Mouse (Mus musculus): Measurements from ENCODE around the gene Nagk. TPM values are rescaled to one million over a fixed set of nuclear protein-coding genes. Genes with fewer than 3 reads are reported as not detected.

Nagk gene
- total and polyA plus RNA-seq, 2 experiments from 2014 or later: 50.9 to 70.9 TPM

- Histone ChIP-seq H3K36me3 (replicated peaks; ENCODE audit: control insufficient read depth, insufficient read depth, low read length) (peaks cover 55% of the 10 kb centered on the region), H3K27ac (ENCODE audit: low read depth) (no peak overlapping the region), H3K27me3 (ENCODE audit: control insufficient read depth, insufficient read depth, low read length) (no peaks in the 10 kb centered on the region), H3K4me3 (ENCODE audit: low read depth, low read length) (no peak overlapping the region), H3K9me3 (replicated peaks; ENCODE audit: control insufficient read depth, low read length) (no peaks in the 10 kb centered on the region), H3K4me1 (ENCODE audit: control insufficient read depth, insufficient read depth) (no peaks in the 10 kb centered on the region), H3K9ac (replicated peaks; ENCODE audit: low read depth, low read length) (no peak overlapping the region), H3K4me2 (ENCODE audit: low read depth, low read length) (no peak overlapping the region)
- no peak for DNase-seq (ENCODE audit: low spot score)
- ATAC-seq (ENCODE audit: insufficient read depth, low read depth): no peak
- 89% methylated on average over 3 of the region's 3 CpGs for WGBS
- TF ChIP-seq EP300 (IDR thresholded peaks at IDR 0.05; ENCODE audit: low read depth) (no peak), CTCF (IDR thresholded peaks at IDR 0.05; ENCODE audit: low read depth) (no peak)
These were observed 8.1 kb downstream of the Nagk start for GRCm38 (mm10) chr6:83802846-83803245.

DNA sequence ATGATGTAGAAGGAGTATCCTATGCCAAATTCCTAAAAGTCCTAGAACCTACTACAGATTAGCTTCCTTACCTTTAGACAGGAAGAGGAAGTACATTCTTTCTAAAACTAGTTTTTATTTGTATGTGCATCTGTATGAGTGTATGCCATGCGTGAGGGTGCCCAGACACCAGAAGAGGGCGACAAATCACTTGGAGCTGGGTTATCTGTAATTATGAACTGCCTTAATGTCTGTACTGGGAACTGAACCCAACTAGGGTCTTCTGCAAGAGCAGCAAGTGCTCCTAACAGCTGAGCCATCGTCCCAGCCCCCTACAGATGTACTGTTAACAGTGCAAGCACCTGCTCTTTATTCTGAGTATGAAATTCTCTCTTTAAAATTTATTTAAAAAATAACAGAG lies 21.0 kb downstream of the Nagk start:
- TF ChIP-seq EP300 (IDR thresholded peaks at IDR 0.05; ENCODE audit: low read depth): no peak
- Histone ChIP-seq H3K9me3 (replicated peaks; ENCODE audit: control insufficient read depth, low read length) (peaks cover 3% of the 10 kb centered on the region; the same call in 1 of the 2 replicates), H3K4me3 (ENCODE audit: low read depth, low read length) (no peak overlapping the region), H3K4me1 (ENCODE audit: control insufficient read depth, insufficient read depth) (no peaks in the 10 kb centered on the region), H3K4me2 (ENCODE audit: low read depth, low read length) (no peak overlapping the region), H3K36me3 (replicated peaks; ENCODE audit: control insufficient read depth, insufficient read depth, low read length) (peaks cover 25% of the 10 kb centered on the region), H3K27me3 (ENCODE audit: control insufficient read depth, insufficient read depth, low read length) (no peaks in the 10 kb centered on the region), H3K27ac (ENCODE audit: low read depth) (no peak overlapping the region), H3K9ac (replicated peaks; ENCODE audit: low read depth, low read length) (no peak overlapping the region)
- ATAC-seq (ENCODE audit: insufficient read depth, low read depth) (no peak), DNase-seq (ENCODE audit: low spot score) (no peak)
- WGBS: 95% methylated on average over 3 of the region's 3 CpGs

DNA sequence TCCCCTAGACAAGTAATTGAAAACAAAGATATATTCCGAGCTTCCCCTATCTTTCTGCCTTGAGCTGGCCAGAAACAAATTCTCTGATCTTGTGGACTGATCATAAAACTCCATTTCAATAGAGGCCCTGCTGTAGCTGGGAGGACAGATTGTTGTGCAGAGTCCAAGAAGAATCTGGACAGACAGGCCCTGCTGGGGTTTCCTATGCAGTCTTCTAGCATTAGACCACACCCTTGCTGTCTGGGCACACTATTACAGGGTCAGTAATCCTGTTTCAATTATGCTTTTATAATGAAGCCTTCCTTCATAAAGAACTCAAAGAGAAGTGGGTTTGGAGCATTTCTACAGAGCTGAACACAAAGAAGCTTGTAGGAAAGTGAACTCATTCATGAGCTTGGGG lies 24.2 kb downstream of the Nagk start:
- Histone ChIP-seq H3K27me3 (ENCODE audit: control insufficient read depth, insufficient read depth, low read length) (no peaks in the 10 kb centered on the region), H3K9me3 (replicated peaks; ENCODE audit: control insufficient read depth, low read length) (peaks cover 3% of the 10 kb centered on the region; the same call in 1 of the 2 replicates), H3K9ac (replicated peaks; ENCODE audit: low read depth, low read length) (no peak overlapping the region), H3K4me1 (ENCODE audit: control insufficient read depth, insufficient read depth) (no peaks in the 10 kb centered on the region), H3K36me3 (replicated peaks; ENCODE audit: control insufficient read depth, insufficient read depth, low read length) (peaks cover 10% of the 10 kb centered on the region), H3K4me3 (ENCODE audit: low read depth, low read length) (no peak overlapping the region), H3K27ac (ENCODE audit: low read depth) (no peak overlapping the region), H3K4me2 (ENCODE audit: low read depth, low read length) (no peak overlapping the region)
- 86% methylated on average over 1 of the region's 1 CpGs for WGBS
- DNase-seq (ENCODE audit: low spot score) (no peak), ATAC-seq (ENCODE audit: insufficient read depth, low read depth) (no peak)
- TF ChIP-seq EP300 (IDR thresholded peaks at IDR 0.05; ENCODE audit: low read depth) (no peak), CTCF (IDR thresholded peaks at IDR 0.05; ENCODE audit: low read depth) (no peak)

DNA sequence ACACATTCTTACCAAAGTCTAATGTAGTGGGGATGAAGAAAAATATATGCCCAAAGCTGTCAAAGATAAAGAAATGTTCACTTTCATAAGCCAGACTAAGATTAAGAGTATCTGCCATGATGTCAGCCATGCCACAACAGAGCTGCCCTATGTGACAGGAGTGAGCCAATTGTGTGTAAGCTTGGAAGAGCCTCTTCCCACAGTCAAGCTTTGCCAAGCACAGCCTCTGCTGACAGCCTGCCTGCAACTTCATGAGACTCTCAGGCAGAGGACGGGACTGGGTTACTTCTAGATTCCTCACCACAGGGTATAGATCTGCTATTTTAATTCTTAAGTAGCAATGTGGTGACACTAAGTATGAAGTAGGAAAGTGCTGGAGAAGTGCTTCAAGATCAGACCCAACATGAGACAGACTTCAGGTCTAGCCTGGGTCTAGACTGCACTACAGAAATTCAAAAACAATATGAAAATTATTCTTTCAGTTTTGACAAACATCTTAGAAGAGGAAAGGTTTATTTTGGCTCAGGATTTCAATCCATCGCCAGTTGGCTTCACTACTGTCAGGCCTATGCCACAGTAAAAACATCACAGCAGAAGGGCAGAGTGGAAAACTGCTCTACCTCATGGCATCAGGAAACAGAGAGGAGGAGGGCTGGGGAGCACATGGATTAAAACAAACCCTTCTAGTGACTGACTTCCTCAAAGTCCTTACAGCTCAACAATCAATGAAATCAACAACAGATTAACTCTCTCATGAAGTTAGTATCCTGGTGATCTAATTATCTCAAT lies 26.1 kb downstream of the Nagk start:
- H3K9ac ChIP-seq (replicated peaks; ENCODE audit: low read depth, low read length): no peak overlapping the region
- peaks cover 3% of the 10 kb centered on the region; the same call in 1 of the 2 replicates for H3K36me3 ChIP-seq (replicated peaks; ENCODE audit: control insufficient read depth, insufficient read depth, low read length)
- peaks cover 3% of the 10 kb centered on the region; the same call in 1 of the 2 replicates for H3K9me3 ChIP-seq (replicated peaks; ENCODE audit: control insufficient read depth, low read length)
- H3K4me1 ChIP-seq (ENCODE audit: control insufficient read depth, insufficient read depth): no peaks in the 10 kb centered on the region
- TF ChIP-seq EP300 (IDR thresholded peaks at IDR 0.05; ENCODE audit: low read depth) (no peak), CTCF (IDR thresholded peaks at IDR 0.05; ENCODE audit: low read depth) (no peak)
- WGBS: 56% methylated on average over 2 of the region's 2 CpGs
- DNase-seq (ENCODE audit: low spot score) (no peak), ATAC-seq (ENCODE audit: insufficient read depth, low read depth) (no peak)
- no peaks in the 10 kb centered on the region for H3K27me3 ChIP-seq (ENCODE audit: control insufficient read depth, insufficient read depth, low read length)
- no peak overlapping the region for H3K27ac ChIP-seq (ENCODE audit: low read depth)
- H3K4me2 ChIP-seq (ENCODE audit: low read depth, low read length): no peak overlapping the region
- H3K4me3 ChIP-seq (ENCODE audit: low read depth, low read length): no peak overlapping the region

- H3K27ac ChIP-seq (ENCODE audit: low read depth): no peak overlapping the region
- H3K9me3 ChIP-seq (replicated peaks; ENCODE audit: control insufficient read depth, low read length): peaks cover 2% of the 10 kb centered on the region; the same call in 1 of the 2 replicates
- no peaks in the 10 kb centered on the region; the same call in 1 of the 2 replicates for H3K36me3 ChIP-seq (replicated peaks; ENCODE audit: control insufficient read depth, insufficient read depth, low read length)
- TF ChIP-seq CTCF (IDR thresholded peaks at IDR 0.05; ENCODE audit: low read depth) (no peak), EP300 (IDR thresholded peaks at IDR 0.05; ENCODE audit: low read depth) (no peak)
- no peak overlapping the region for H3K9ac ChIP-seq (replicated peaks; ENCODE audit: low read depth, low read length)
- H3K4me2 ChIP-seq (ENCODE audit: low read depth, low read length): no peak overlapping the region
- H3K4me3 ChIP-seq (ENCODE audit: low read depth, low read length): no peak overlapping the region
- 48% methylated on average over 2 of the region's 2 CpGs for WGBS
- H3K27me3 ChIP-seq (ENCODE audit: control insufficient read depth, insufficient read depth, low read length): no peaks in the 10 kb centered on the region
- ATAC-seq (ENCODE audit: insufficient read depth, low read depth): no peak
- no peak for DNase-seq (ENCODE audit: low spot score)
- H3K4me1 ChIP-seq (ENCODE audit: control insufficient read depth, insufficient read depth): no peaks in the 10 kb centered on the region
These were observed 27.1 kb downstream of the Nagk start for GRCm38 (mm10) chr6:83821856-83822255.

Data from heart, postnatal 0 days (tissue).